Mouse (Mus musculus) brown adipose tissue, adult 24 weeks (tissue): ENCODE results near the gene Camk2b. TPM values are rescaled to one million over a fixed set of nuclear protein-coding genes. Genes with fewer than 3 reads are reported as not detected.

Experiments
- H3K27ac ChIP-seq: fragments of 200-500 bp; replicated peaks from 2 replicates; pipeline ENCODE4 v1.5.1; 2012; ENCODE audit warnings: low read depth, mild to moderate bottlenecking, low read length
- H3K4me1 ChIP-seq: fragments of 200-500 bp; 2 replicates; pipeline ENCODE4 v1.6.1; 2012; ENCODE audit warnings: low read length, mixed read lengths; ENCODE audit not compliant: control insufficient read depth, insufficient read depth, insufficient read length
- H3K4me3 ChIP-seq: fragments of 200-500 bp; 2 replicates; pipeline ENCODE4 v1.5.1; 2012; ENCODE audit warnings: low read depth, mild to moderate bottlenecking, low read length, moderate library complexity; ENCODE audit not compliant: insufficient read depth
- polyA plus RNA-seq: library from polyadenylated mRNA; stranded (reverse); fragments of >200 nt; gene quantifications from 2 replicates; pipeline ENCODE4 v1.2.4, GENCODE M21; 2012; ENCODE audit not compliant: missing spikeins, insufficient read depth, insufficient read length

The Camk2b gene
- polyA plus RNA-seq, 1 experiment: 18.6 TPM

DNA sequence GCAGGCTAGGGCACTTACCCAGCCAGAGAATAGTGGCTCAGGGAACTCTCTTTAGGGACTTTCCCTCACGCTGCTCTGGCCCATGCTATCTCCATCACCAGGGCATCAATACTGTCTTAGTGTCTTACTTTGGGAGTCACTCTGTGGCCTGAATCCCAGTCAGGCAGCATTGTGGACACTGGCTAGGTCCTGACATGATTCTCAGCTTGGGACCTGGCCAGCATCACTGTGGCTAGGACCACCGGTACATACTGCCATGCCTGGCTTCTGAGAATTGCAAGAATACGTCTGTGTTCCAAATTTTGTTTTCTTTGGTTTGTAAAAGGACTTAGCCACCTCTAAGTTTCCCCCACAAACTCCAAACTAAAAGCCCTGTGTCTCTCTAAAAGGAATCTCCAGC lies 71.3 kb downstream of the Camk2b start:
- H3K4me1 ChIP-seq: peaks cover 4% of the 10 kb centered on the region
- no peak overlapping the region for H3K27ac ChIP-seq
- no peak overlapping the region for H3K4me3 ChIP-seq

DNA sequence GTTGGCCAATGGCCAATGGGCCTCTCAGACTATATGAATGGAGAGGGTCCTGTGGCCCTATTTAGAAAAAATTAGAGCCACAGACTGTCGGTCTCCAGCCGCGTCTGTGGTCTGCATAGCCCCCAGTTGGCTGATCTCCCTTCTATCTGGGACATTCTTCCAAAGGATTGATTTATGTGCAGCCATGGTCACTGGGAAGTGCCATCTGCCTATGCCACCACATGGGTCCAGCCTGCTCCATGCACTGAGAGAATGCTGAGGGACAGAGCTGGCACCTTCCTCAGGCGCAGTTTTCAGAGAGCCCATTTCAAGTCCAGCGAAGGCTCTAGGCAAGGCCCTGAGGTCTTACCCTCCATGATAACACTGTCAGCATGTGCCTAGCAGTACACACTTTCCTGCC lies 72.0 kb downstream of the Camk2b start:
- Histone ChIP-seq H3K4me1 (no peaks in the 10 kb centered on the region), H3K27ac (no peak overlapping the region), H3K4me3 (no peak overlapping the region)

DNA sequence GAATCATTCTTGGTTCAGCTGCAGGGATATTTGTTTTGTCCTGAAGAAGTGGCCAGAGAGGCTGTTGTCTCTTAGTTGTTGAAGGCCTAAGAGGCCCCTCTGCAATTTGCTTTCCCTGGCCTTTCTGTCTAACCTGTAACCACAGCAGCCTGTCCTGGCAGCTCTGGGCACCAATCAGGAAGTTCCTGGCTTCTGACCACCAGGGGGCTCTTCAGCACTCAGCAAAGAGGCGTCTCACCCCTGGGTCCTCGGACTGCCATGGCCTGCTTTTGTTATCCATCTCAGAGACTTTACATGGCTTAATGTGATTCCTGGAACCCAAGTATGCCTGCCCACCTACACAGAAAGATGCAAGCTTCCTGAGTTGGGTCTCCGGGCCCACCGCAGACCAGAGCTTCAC lies 75.3 kb downstream of the Camk2b start:
- Histone ChIP-seq H3K4me1 (no peaks in the 10 kb centered on the region), H3K4me3 (no peak overlapping the region), H3K27ac (no peak overlapping the region)

DNA sequence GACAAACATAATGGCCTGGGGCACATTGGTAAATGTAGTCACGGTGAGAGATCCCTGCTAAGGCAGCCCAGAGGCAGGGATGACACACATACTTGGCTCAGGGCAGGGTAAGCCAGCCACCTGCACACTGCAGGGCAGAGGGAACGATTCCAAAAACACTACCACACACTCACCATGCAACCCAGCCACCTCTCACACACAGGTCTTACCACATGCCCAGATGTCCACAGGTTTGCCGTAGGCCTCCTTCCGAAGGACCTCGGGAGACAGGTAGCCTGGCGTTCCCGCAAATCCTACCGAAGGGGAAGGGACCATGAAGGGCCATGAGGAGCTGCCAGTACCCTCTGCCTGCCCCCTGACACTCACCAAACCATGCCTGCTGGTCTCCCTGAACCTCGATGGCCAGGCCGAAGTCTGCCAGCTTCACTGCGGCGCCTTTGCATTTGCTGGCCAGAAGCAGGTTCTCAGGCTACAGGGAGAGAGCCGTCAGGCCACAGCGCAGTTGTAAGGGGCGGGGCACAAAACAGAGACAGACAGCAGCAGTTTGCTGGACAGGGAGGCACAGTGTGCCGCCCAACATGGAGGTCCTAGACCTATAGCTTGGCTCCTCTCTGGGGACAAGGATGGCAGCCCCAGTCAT lies 76.1 kb downstream of the Camk2b start:
- Histone ChIP-seq H3K4me1 (no peaks in the 10 kb centered on the region), H3K4me3 (no peak overlapping the region), H3K27ac (no peak overlapping the region)

DNA sequence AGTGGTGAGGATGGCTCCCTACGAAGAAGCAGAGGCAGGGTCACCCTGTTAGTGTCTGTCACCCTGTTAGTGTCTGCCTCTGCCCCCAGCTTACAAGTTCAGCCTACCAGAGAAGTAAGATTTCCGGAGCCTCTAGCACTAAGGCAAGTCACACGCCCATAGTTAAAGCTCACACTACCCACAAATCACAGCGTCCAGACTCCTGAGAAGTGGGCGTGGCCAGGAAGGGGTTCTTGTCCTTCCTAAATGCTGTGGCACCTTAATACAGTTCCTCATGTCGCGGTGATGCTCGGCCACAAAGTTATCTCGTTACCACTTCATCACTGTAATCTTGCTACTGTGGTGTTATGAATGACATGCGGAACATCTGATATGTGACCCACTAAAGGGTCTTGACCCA lies 78.0 kb downstream of the Camk2b start:
- Histone ChIP-seq H3K4me3 (no peak overlapping the region), H3K4me1 (no peaks in the 10 kb centered on the region), H3K27ac (no peak overlapping the region)

DNA sequence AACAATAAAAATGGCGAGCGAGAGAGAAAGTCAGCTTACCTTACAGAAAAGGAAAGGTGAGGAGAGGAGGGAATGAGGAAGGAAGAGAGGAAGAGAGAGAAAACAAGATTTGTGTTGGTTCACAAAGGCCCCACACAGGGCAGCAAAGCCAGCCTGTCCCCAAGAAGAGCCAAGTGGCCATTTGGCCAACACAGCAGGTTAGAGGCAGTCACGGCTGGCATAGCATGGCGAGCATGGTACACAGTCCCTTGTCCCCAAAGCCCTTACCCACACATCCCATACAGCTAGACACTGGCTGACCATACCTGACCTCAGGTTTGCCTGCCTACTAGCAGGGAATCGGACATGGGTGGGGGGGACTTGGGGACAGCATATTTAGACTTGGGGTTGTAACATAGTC lies 82.5 kb downstream of the Camk2b start:
- H3K27ac ChIP-seq: no peak overlapping the region

DNA sequence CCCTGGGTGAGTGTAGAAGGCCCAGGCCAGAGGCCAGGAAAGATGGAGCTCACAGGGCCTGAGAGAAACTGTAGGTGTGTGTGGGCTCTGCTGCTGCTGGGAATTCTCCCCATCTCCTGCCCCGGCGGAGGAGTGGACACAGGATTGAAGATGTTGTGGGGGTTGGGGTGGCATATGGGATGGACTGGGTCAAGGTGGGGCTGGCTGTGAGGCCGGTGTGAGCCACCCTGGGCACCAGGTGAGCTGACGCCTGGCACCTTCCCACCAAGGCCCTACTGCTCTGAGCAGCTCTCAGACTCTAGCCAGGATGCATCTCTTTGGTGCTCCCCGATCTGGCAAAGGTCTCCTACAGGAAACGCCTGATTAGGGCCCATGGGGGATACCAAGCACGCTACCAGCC lies 84.8 kb downstream of the Camk2b start:
- H3K4me1 ChIP-seq: no peaks in the 10 kb centered on the region
- no peak overlapping the region for H3K27ac ChIP-seq
- no peak overlapping the region for H3K4me3 ChIP-seq

More for the DNA sequence above, 82.5 kb downstream of the Camk2b start:
- Histone ChIP-seq H3K4me1 (no peaks in the 10 kb centered on the region), H3K4me3 (no peak overlapping the region)

DNA sequence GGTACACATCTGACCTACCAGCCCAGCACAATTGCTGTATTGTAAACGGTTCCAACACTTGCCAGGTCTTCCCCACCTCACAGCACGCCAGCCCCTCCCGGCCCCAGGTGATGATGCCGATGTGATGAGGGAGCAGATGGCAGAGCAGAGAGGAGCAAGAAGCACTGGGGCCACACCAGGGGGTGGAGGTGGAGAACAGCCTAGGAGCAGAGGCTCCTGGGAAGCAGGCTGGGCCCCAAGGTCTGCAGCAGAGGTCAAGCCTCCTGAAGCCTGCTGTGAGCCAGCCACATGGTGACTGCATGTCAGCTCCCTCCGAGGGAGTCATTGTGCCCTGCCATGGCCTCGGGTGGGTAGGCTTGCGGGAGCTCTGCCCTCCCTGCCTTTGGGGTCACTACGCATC lies 85.6 kb downstream of the Camk2b start:
- no peak overlapping the region for H3K4me3 ChIP-seq
- H3K27ac ChIP-seq: no peak overlapping the region

DNA sequence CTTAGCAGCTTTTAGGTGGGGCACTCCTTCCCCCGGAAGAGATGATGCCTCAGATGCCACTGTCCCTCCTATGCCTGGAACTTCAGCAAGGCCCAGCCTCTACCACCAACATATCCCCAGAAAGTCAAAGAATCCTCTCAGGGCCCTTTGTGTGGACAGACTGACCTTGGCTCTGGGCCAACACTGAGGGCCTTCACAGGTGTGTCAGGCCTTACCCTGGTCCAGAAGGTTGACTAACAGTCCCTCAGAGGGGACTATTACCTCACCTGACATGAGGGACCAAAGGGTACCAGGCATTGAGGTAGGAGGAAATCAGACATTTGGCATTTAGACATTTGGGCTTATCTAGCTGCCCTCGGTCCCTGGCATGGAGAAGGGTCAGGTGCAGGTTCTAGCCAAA lies 86.1 kb downstream of the Camk2b start:
- no peaks in the 10 kb centered on the region for H3K4me1 ChIP-seq
- H3K27ac ChIP-seq: no peak overlapping the region
- H3K4me3 ChIP-seq: no peak overlapping the region

More for the DNA sequence above, 85.6 kb downstream of the Camk2b start:
- no peaks in the 10 kb centered on the region for H3K4me1 ChIP-seq

DNA sequence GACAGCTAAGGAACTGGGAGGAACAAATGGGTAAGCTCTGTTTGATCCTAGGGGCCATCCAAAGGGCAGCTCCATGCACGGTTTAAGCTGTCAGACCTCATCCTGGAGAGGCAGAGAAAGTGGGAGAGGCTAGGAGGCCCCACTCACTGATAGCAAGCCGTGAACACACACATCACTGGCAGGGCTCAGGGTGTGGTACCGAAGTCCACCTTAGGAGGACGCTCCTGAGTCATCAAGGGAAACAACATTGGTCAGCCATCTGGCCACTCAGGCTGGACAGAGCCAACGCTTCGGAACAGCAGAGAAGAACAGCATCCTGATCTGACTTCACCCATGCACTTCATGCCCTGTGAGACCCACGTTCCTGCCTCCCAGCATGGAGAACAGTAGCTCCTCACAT lies 87.1 kb downstream of the Camk2b start:
- Histone ChIP-seq H3K4me3 (no peak overlapping the region), H3K27ac (no peak overlapping the region), H3K4me1 (no peaks in the 10 kb centered on the region)

DNA sequence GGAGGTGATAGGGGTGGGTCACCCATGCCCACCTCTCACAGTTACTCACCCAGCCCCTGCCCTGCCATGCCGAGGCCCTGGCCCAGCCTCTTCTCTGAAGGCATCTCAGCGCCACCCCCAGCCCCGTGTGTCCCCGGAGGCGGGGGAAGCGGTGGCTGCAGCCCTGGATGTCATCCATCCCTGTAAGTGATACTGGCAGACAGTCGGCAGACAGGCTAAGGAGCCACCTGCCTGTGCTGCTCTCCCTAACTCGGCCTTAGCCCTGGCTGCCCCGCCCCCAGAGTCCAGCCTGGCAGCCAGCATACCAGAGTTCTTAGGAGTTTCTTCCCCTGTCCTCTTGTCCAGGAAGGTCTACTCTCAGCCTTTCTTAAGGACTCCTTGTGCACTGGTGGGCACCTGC lies 90.1 kb downstream of the Camk2b start:
- H3K4me1 ChIP-seq: no peaks in the 10 kb centered on the region
- H3K27ac ChIP-seq: no peak overlapping the region
- no peak overlapping the region for H3K4me3 ChIP-seq

DNA sequence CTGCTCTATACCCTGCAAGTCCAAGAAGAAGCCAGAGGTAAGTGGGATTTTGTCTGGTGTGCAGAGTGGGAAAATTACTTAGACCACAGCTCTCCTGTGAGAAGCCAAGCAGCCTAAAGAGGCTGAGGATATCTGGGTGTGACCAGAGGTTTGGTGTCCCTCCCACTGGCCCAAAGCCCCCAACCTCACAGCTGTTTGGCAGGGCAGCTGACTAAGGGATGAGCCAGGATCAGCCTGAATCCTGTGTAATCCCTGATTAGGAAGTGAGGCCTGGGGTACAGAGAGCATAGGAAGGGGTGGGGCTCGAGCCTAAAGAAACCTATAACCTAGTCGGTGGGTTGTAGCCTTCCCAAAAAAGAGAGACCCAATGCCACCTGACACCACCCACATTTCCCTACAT lies 91.1 kb downstream of the Camk2b start:
- no peak overlapping the region for H3K4me3 ChIP-seq
- no peaks in the 10 kb centered on the region for H3K4me1 ChIP-seq
- H3K27ac ChIP-seq: no peak overlapping the region

DNA sequence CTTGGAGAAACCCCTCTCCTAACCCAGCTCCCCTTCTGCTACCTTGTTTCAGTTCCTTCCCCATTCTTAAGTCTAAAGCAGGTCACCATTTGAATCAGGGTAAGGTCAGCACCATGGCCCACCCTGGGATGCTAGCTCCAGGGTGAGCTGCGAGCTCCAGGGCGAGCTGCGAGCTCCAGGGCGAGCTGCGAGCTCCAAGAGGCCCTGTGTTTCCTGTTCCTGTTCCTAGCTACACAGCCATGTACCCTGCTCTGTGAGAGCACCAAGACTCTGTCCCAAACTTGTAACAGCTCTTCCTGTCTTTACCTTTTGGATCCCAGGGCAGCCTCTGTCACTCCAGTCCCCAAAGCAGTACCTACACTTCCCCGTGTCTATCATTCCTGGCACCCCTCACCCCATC lies 92.1 kb downstream of the Camk2b start:
- H3K4me3 ChIP-seq: no peak overlapping the region
- no peaks in the 10 kb centered on the region for H3K4me1 ChIP-seq
- no peak overlapping the region for H3K27ac ChIP-seq

DNA sequence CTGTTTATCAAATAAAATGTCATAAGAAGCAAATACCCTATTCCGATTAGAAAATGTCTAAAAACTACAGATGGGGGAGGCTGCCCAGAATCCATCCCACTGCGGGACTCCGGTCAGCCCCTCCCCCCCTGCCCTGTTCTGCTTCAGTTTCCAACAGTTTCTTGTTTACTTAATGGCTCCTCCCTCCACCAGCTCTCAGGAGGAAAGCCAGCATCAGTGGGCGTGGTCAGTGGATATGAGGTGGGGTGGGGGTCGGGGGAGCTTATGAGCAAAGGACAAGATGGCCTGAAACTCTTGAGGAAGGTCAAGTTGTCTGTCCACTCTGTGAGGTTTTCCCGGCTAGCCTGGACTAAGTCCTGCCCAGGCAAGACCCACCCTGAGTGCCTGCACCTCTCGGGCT lies 93.0 kb downstream of the Camk2b start:
- H3K27ac ChIP-seq: no peak overlapping the region
- H3K4me3 ChIP-seq: no peak overlapping the region
- H3K4me1 ChIP-seq: no peaks in the 10 kb centered on the region

DNA sequence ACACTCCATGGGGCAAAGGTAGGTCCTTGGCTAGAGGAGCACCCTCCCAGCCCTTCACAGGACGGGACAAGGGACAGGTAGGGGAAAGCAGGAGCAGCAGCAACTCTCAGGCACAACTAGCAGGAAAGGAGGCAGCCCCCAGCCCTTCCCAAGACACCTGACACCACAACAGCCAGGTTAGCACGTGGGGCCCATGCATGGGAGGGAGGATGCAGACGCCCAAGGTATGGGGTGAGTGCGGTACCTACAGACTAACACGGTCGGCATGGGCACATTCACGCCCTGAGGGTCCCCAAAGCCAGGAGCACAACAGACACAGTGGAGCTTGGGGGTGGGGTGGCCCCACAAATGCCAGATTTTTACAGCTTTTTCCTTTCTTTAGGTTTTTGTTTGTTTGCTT lies 95.0 kb downstream of the Camk2b start:
- H3K4me3 ChIP-seq: no peak overlapping the region

DNA sequence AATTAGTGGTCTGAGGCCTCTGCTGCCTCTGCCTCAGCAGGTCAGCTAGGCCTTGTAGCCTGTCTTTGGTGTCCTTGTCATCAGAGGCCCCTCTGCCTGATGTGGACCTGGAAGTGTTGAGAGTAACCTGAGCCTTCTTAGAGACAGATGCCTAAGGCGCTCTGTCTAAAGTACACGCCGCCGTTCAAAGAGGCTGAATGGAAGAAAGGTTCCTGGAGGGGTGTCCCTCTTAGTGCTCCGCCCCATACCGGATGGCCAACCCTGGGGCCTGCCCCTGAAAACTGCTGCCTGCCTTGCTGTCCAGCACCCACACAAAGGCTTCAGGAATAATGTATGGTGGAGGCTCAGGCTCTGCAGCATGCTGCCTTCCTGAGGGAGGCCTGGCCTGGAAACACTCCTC lies 97.9 kb downstream of the Camk2b start:
- H3K27ac ChIP-seq: no peak overlapping the region
- H3K4me1 ChIP-seq: no peaks in the 10 kb centered on the region
- no peak overlapping the region for H3K4me3 ChIP-seq

More for the DNA sequence above, 95.0 kb downstream of the Camk2b start:
- no peak overlapping the region for H3K27ac ChIP-seq
- no peaks in the 10 kb centered on the region for H3K4me1 ChIP-seq

DNA sequence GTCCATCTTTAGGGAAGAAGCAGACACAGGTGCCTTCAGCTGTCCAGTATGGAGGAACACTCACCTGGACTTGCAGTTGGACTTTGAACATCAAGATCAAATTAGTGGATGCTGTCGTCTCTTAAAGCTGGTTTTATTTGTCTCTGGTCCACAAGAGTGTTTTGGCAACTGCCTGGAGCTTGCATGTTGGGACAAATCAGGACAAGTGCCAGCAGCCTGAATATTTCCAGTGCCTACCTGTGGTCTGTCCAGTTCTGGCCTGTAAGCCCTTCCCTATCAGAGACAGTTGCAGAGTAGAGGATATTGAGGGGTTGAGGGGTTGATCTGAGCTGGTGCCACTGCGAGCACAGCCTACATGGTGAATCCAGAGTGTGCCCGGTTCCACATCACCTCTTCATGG lies 99.4 kb downstream of the Camk2b start:
- Histone ChIP-seq H3K27ac (no peak overlapping the region), H3K4me3 (no peak overlapping the region), H3K4me1 (no peaks in the 10 kb centered on the region)
